1 mouse cellular context compared by ENCODE assay signal in the genomic region with DNA sequence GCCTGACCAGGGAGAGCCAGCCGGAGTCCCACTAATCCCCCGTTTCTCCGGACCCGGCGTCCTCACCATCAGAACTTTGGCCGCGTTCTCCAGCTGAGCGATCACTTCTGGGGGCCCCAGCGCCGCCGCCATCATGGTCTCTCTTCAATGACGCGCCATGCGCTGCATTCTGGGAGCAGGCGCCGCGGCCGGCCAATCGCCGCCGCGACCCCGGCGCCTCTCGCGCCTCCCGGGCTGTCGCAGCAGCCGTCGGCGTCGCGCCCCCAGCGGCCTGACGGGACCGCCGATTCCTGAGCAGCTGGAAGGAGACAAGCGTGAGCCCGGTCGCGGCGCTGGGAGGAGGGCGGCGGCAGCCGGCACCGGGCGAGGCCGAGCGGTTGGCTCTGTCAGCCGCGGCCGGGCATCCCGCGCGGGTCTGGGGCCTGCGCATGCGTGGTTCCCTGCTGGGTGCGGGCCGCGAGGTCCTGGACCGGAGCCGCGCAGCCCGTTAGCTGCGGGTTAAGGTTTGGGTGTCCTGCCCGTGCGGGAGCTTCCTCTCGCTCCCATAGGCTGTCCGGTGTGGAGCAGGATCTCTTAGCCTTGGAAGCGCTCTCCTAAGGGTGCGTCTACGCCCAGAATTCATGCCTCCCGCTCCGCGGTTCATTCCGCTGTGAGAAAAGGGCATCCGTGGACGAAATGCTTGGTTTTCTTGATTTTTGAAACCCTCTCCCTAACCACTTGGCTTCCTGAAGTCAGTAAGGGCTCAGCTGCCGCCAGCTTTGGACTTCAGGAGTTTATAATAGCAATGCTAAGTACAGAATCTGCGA.
TF ChIP-seq lines count a peak whose summit lies in the region.

A gene (minus strand): TSS at position 609 of the 806 bp plus-strand sequence.

TF ChIP-seq in CH12.LX, 34 proteins besides CTCF, POLR2A, EP300 and RAD21 (continued from another document):
- TF ChIP-seq HCFC1 (IDR thresholded peaks at IDR 0.05; ENCODE audit: low read depth, low read length) (peak; percentile 78), MXI1 (IDR thresholded peaks at IDR 0.05; ENCODE audit: low read depth, low read length) (peak; percentile 75), USF1 (IDR thresholded peaks at IDR 0.05; ENCODE audit: low read depth, low read length) (no peak), MAZ (IDR thresholded peaks at IDR 0.05; ENCODE audit: low read depth, low read length) (0 out of 2 replicates have a peak, but pooled peaks have one; percentile 29), BHLHE40 (IDR thresholded peaks at IDR 0.05; ENCODE audit: low read depth, low read length) (no peak), GABPA (IDR thresholded peaks at IDR 0.05; ENCODE audit: insufficient replicate concordance, low read depth, low read length) (no peak), RCOR1 (conservative IDR thresholded peaks at IDR 0.05; ENCODE audit: low read depth, low read length) (0 out of 2 replicates have a peak, but pooled peaks have one; percentile 11), NRF1 (IDR thresholded peaks at IDR 0.05; ENCODE audit: low read depth, low read length) (peak; percentile 89), NELFE (IDR thresholded peaks at IDR 0.05; ENCODE audit: low read depth, low read length) (peak; percentile 86), ELF1 (IDR thresholded peaks at IDR 0.05; ENCODE audit: low read depth, low read length) (peak; percentile 40; the same call in 1 of the 2 replicates), POLR2AphosphoS2 (IDR thresholded peaks at IDR 0.05; ENCODE audit: low read depth, low read length) (peak; percentile 46; the same call in 1 of the 2 replicates), SMC3 (IDR thresholded peaks at IDR 0.05; ENCODE audit: low read depth, low read length) (no peak), JUND (conservative IDR thresholded peaks at IDR 0.05; ENCODE audit: low read depth, low read length) (no peak), ZMIZ1 (IDR thresholded peaks at IDR 0.05; ENCODE audit: low read depth, low read length) (peak; percentile 92; the same call in 1 of the 2 replicates), ZNF384 (IDR thresholded peaks at IDR 0.05; ENCODE audit: low read depth, low read length) (no peak), CHD2 (IDR thresholded peaks at IDR 0.05; ENCODE audit: low read length) (peak; percentile 59), UBTF (IDR thresholded peaks at IDR 0.05; ENCODE audit: low read depth, low read length) (peak; percentile 97), CHD1 (IDR thresholded peaks at IDR 0.05; ENCODE audit: low read depth, low read length) (peak; percentile 25; the same call in 1 of the 2 replicates)
TF ChIP-seq in CH12.LX: peak in this region for 19.
